Mouse (Mus musculus): ENCODE measurements around the gene Pdk1.
"Not testable (repeated sequence)": the region's sequence is repeated elsewhere in the genome, so short reads cannot be mapped to it uniquely, and the experiment has no call there.

Pdk1 gene

DNA sequence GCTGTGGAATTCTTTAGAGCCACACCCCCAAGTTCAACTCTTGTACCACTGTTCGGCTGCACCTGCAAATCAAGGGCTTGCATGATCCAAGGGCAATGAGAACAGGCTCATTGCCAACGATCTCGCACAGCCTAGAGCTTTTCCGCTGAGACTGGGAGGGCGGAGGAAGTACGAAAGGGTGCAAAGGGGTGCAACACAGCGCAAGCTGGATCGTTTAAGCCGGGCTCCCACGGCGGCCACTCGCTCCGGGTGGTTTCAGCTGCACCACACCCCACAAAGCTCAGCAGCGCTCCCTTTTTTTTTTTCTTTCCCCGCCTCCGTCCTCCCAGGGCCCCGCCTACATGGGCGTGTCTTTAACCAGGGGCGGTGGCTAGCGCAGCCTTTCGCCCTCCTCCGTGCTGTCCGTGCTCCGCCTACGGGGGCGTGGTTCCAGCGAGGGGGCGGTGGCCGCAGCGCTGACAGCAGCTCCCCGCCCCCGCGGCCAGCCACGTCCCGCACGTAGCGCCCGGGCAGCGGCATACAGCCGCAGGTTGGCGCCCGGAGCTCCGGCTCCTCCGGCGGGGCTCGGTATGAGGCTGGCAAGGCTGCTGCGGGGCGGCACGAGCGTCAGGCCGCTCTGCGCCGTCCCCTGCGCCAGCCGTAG lies at the start of gene Pdk1:
Gene Pdk1 (plus strand): TSS at position 424 of the 643 bp plus-strand sequence.
- DNase-seq (ENCODE audit: low read depth, low spot score): peak; percentile 95

- DNase-seq (ENCODE audit: low read depth, low spot score): no peak
These were observed 48.9 kb upstream of the Pdk1 start for GRCm38 (mm10) chr2:71824146-71824545.

DNA sequence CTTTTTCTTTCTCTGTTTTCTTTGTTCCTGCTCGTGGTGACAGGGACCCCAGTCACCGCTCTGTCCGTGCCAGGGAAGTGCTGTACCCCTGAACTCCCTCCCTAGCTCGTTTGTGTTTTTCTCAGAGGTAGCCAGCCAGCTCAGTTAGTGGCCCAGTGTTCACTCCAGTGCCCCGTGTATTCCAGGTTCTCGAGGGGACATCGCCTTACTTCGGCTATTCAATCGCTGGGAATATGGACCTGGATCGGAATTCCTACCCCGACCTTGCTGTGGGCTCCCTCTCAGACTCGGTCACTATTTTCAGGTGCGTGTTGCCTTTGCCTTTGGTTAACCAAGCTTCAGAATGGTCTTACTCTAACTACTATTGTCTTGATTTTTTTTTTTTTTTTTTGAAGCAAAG lies 45.3 kb upstream of the Pdk1 start:
- DNase-seq (ENCODE audit: low read depth, low spot score): no peak

GRCm38 (mm10) chr2:71828928-71829327 lies 44.1 kb upstream of the Pdk1 start:
- DNase-seq (ENCODE audit: low read depth, low spot score): no peak

DNA sequence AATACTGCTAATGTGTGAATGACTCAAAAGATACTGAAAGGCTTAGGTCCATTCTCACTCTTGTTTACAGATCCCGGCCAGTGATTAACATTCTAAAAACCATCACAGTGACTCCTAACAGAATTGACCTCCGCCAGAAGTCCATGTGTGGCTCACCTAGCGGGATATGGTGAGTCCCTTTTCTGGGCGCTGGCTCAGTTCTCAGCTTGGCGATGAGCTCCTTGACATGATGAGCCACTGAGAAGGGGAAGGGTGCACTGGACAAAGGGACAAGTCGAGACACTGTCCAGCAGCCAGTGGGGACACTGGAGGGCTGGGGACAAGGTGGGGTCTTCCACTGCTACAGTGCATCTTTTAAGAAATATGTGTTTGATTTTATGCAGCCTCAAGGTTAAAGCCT lies 39.4 kb upstream of the Pdk1 start:
- DNase-seq (ENCODE audit: low read depth, low spot score): no peak

GRCm38 (mm10) chr2:71834371-71834770 lies 38.7 kb upstream of the Pdk1 start:
- DNase-seq (ENCODE audit: low read depth, low spot score): no peak

DNA sequence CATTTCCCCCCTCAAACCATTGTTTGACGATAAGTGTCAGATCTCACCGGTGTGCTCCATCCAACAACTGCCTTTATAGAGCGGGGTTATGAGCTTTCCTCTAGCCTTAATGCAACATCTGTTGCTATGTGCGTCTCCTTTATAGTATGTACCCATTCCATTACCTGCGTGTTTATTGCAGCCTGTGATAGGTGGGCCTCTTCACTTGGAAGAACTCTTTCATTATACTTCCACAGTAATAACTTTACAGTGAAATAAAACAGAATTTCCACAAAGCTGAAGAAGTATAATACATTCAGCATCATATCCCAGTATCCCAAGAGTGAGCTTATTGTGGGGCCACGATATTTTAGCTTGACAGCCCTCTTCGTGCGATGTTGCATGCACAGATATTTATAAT lies 37.5 kb upstream of the Pdk1 start:
- DNase-seq (ENCODE audit: low read depth, low spot score): no peak

- DNase-seq (ENCODE audit: low read depth, low spot score): no peak
These were observed 36.8 kb upstream of the Pdk1 start for GRCm38 (mm10) chr2:71836232-71836631.

DNA sequence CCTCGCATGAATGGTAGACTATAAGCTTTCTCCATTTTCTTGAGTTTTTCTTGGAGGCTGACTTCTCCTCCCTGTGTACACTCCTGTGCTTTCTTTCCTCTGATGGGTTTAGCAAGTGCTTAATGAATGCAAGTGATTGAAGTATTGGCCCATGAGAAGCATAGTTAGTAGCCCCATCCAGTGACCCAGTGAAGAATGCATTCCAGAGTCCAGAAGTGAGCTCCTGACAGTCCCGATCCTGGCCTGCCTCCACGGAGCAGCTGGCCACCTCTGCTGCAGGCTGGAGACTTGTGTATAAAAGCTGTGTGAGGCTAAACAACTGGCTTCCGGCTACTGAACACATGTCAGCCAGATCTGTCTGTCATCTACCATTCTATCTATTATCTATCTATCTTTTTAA lies 35.8 kb upstream of the Pdk1 start:
- no peak for DNase-seq (ENCODE audit: low read depth, low spot score)

GRCm38 (mm10) chr2:71837791-71838190 lies 35.2 kb upstream of the Pdk1 start:
- peak; percentile 45 for DNase-seq (ENCODE audit: low read depth, low spot score)

DNA sequence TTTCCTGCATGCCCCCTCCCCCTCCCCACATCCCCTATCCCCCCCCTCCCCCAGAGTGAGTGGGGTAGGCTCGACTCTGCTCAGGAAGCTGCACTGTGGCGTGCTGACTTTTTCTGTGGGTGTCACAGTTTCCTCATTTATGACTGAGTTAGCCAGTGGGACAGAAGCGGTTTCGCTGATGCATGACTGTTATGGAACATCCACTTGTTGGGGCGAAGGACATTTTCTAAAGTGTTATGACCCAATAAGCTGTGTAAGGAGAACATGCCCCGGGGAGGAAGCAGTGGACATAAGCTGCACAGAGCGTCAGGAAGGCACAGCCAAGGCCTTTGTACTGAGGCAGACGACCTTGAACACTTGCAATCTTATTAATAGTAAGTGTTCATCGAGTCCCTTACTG lies 29.7 kb upstream of the Pdk1 start:
- no peak for DNase-seq (ENCODE audit: low read depth, low spot score)

DNA sequence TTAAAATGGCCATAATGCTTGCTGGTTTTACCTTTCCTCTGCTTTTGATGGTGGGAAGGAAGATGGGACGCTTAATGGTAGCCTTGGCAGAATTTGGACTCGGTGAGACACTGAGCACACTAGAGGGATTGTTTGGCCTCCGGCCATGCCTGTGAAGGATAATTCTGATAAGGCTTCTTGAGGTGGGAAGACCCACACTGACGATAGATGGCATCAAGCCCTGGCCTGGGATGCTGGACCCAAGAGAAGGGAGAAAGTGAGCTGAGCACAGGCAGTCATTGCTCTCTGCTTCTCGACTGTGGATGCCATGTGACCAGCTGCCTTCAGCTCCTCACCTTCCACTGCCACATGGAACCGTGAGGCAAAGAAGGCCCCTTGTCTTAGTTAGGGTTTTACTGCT lies 28.1 kb upstream of the Pdk1 start:
- DNase-seq (ENCODE audit: low read depth, low spot score): no peak

DNA sequence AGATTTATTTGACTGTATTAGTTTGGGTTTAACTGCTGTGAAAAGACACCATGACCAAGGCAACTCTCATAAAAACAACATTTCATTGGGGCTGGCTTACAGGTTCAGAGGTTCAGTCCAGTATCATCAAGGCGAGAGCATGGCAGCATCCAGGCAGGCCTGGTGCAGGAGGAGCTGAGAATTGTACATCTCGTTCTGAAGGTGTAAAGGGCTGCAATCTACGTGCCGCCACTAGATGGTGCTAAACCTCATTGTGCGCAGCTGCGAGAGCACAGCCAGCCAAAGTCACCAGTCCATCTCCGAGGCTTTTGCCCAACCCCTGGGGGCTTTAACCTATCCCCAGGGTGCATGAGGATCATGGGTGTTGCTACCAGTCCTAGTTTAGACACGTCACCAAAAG lies 20.9 kb upstream of the Pdk1 start:
- not testable (repeated sequence) for DNase-seq (ENCODE audit: low read depth, low spot score)

DNA sequence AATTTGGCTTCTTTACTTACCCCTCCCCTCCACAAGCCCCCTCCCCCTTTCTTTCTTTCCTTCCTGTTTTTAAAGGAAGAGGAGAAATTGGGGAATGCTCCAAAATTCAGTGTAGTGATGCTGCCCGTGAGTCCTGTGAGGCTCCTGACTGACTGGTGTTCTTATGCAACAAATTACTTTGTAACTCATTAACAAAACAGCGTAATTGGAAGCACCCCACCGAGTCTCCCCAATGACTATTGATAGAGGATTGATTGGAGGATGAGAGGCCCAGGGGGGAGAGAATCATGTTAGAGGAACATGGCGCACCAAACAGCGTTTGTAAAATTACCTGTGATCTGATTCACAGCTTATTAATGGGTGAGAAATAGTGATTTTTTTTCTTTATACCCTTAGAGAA lies 17.9 kb upstream of the Pdk1 start:
- no peak for DNase-seq (ENCODE audit: low read depth, low spot score)

DNA sequence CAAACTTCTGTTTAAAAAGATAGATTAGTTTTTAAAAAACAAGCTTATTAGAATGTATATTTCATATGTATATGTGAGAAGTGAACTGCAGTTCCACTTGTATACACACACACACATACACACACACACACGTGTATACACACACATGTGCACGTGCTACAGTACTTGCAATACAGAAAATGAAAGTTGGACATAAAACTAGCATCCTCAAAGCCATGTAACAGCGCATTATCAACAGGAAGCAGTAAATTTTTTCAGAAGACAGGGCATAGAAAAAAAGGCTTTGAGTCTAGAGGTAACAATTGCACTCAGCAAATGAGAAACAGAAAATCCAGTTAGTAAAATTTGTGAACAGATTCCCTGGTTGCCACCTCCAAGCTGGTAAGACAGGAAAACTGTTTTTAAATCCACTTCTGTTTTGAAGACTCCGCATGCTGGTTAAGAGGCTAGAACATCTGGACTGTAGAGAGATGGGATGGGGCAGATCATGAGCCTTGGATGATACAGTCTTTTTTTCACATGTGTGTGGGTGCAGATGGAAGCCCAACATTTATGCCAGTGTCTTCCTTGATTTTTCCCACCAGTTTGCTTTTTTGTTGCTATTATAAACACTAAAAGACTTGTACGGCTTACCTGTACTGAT lies 9.4 kb upstream of the Pdk1 start:
- DNase-seq (ENCODE audit: low read depth, low spot score): no peak

DNA sequence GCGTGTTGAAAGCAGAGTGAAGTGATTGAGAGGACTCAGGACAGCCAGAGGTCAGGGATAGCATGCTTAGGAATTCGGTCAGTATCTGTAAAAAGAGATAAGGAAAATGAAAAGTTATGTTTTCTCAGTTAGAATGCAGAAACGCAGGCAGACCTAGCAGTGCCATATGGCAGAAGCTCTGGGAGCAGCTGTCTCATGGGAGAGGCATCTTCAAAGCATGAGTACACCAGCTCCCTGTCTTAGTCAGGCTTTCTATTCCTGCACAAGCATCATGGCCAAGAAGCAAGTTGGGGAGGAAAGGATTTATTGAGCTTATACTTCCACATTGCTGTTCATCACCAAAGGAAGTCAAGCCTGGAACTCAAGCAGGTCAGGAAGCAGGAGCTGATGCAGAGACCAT lies 8.0 kb upstream of the Pdk1 start:
- no peak for DNase-seq (ENCODE audit: low read depth, low spot score)

DNA sequence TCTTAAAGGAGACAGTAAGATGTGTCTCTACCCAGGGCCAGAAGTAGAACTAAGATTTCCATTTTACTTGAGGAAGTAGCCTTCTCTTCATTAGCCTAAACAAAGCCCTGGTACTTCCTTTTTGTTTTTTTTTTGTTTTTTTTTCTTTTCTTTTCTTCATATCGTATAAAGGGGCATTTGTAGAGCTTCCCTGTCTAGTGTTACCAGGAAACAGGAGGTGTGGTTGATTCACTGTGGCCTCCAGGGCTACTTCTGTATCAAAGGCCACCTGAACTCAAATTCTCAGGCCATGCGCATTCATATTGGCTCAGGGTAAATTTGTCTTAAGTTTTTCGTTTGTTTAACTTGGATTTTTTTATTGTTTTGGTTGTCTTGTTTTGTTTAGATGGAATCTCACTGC lies 7.1 kb upstream of the Pdk1 start:
- no peak for DNase-seq (ENCODE audit: low read depth, low spot score)

- DNase-seq (ENCODE audit: low read depth, low spot score): no peak
These were observed 6.5 kb upstream of the Pdk1 start for GRCm38 (mm10) chr2:71866565-71866964.

DNA sequence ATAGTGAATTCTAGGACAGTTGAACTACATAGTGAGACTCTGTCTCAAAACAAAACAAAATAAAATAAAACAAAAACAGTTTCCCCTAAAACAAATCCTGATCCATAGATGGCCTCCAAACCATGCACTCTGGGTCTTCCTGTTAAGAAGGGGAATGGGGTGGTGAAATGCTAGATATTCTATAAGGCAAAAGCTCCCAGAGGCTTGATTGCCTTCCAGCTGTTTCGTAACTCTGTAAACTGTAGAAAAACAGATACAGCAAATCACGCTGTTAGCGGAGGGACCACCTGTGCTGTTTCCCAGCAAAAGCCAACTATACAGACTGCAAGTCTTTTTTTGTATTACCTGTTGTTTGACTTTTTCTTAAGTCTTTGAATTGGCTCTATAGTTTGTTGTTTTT lies 6.0 kb upstream of the Pdk1 start:
- DNase-seq (ENCODE audit: low read depth, low spot score): no peak

GRCm38 (mm10) chr2:71867480-71867879 lies 5.5 kb upstream of the Pdk1 start:
- DNase-seq (ENCODE audit: low read depth, low spot score): no peak

DNA sequence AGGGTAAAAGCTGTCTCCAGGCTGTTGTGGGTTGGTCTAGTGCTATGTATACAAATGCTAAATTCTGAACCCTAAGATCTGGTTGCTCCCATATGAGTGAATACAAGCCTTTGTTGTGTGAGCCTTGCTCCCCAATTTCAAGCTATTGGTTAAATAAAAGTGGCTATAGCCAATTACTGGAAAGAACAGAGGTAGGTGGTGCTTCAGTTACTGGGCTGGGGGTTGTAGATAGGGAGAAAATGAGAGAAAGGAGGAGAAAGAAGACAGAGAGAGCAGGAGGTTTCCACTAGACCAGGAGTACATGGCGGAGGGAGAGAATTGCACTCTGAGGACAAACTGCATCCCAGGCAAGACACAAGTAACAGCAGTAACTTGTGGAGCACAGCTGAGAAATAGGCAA lies 4.8 kb upstream of the Pdk1 start:
- DNase-seq (ENCODE audit: low read depth, low spot score): no peak

DNA sequence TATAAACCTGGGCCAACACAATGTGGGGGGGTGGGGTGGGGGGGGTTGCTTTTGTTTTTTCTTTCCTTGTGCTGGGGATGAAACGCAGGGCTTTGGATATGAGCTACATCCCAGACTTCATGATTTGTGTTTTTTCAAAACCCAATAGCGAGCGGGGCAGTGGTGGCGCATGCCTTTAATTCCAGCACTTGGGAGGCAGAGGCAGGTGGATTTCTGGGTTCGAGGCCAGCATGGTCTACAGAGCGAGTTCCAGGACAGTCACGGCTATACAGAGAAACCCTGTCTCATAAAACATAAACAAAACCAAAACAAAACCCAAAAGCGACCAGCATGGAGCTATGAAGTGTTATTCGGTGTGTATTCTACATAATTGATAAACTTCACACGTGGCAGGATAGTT lies 883 bp upstream of the Pdk1 start:
- no peak for DNase-seq (ENCODE audit: low read depth, low spot score)

DNA sequence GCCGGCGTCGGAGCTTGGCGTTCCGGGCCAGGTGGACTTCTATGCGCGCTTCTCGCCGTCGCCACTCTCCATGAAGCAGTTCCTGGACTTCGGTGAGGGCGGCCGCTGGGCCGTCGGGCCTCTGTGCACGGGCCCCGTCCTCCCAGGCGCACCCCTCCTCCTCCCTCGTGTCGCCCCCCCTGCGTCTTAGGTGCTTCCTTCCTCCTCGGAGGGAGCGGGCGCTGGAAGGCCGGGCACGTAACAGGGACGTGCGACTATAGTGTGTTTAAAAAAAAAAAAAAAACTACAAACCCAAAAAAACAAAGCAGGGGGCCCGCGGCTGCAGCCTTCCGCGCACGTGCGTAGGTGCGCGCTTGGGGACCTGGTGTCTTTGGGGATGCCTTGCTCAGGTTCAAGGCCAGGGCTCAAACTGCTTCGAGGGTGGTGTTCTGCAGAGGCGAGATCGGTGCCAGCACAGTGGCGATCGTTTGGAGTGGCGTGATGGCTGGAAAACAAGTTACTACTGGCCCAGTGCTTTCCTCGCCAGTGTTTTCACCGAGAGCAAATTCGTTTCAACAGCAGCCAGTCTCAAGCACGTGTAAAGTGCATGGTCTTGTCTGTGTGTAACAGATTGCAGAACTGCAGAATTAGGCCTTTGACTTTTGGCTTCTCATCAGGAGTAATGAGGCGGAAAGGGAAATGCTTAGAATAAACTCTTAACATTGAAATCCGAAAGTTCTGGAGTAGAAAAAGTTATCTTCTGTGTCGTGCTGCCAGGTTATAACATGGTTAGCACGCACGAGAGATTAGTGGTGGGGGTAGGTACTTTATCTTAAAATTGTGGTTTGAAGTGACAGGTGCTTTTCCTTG lies 674 bp downstream of the Pdk1 start:
- DNase-seq (ENCODE audit: low read depth, low spot score): no peak
